Mouse (Mus musculus) heart, adult 11 months (tissue): ENCODE data around the gene Dguok.

Experiments
- DNase-seq: peaks from one replicate; pipeline ENCODE4 v3.0.0; 2022

Dguok gene

GRCm38 (mm10) chr6:83496753-83497710 lies 9.7 kb downstream of the Dguok start:
- peak; percentile 95 for DNase-seq

GRCm38 (mm10) chr6:83496009-83496752 lies 10.6 kb downstream of the Dguok start:
- peak; percentile 97 for DNase-seq

- DNase-seq = no peak
These were observed 16.1 kb downstream of the Dguok start for GRCm38 (mm10) chr6:83490622-83491021.

- no peak for DNase-seq
These were observed 18.6 kb downstream of the Dguok start for GRCm38 (mm10) chr6:83488200-83488599.

GRCm38 (mm10) chr6:83487298-83487697 lies 19.5 kb downstream of the Dguok start:
- peak; percentile 93 for DNase-seq

- DNase-seq = no peak
These were observed 20.9 kb downstream of the Dguok start for GRCm38 (mm10) chr6:83485854-83486253.

- no peak for DNase-seq
These were observed 23.0 kb downstream of the Dguok start for GRCm38 (mm10) chr6:83483776-83484175.

GRCm38 (mm10) chr6:83482418-83483085 lies 24.2 kb downstream of the Dguok start:
- DNase-seq = peak; percentile 96

- no peak for DNase-seq
These were observed 26.6 kb downstream of the Dguok start for GRCm38 (mm10) chr6:83480019-83480655.

- DNase-seq = no peak
These were observed 27.6 kb downstream of the Dguok start for GRCm38 (mm10) chr6:83479193-83479592.

- DNase-seq = no peak
These were observed 28.1 kb downstream of the Dguok start for GRCm38 (mm10) chr6:83478628-83479027.

- no peak for DNase-seq
These were observed 28.6 kb downstream of the Dguok start for GRCm38 (mm10) chr6:83478217-83478616.

GRCm38 (mm10) chr6:83475431-83475830 lies 31.3 kb downstream of the Dguok start:
- peak; percentile 95 for DNase-seq

GRCm38 (mm10) chr6:83473240-83473639 lies 33.5 kb downstream of the Dguok start:
- peak; percentile 96 for DNase-seq

- DNase-seq = no peak
These were observed 35.0 kb downstream of the Dguok start for GRCm38 (mm10) chr6:83471739-83472138.

- DNase-seq = no peak
These were observed 42.8 kb downstream of the Dguok start for GRCm38 (mm10) chr6:83464011-83464410.

GRCm38 (mm10) chr6:83459034-83459644 lies 47.6 kb downstream of the Dguok start, which contains the start of gene Tet3:
Tet3 (minus strand) TSS chr6:83459084.
- no peak for DNase-seq

GRCm38 (mm10) chr6:83456984-83457810 lies 49.6 kb downstream of the Dguok start:
- no peak for DNase-seq

GRCm38 (mm10) chr6:83456131-83456983 lies 50.4 kb downstream of the Dguok start:
- DNase-seq = peak; percentile 99
